Comparison of ENCODE assay signal across 8 mouse cellular contexts in genomic region chr12:91625013-91625412, GRCm38 (mm10). TPM values are rescaled to one million over a fixed set of nuclear protein-coding genes. Genes with fewer than 3 reads are reported as not detected.
DNase-seq lines count a peak whose midpoint lies in the region; ATAC-seq and TF ChIP-seq lines count a peak whose summit lies in the region.
"Had no signal": no experiment of that assay in that cellular context is flagged by ENCODE, and none has a peak within 500 bp of the region (broad histone marks: within the 10 kb centered on the region; RNA-seq: fewer than 3 reads in every experiment).

No protein-coding gene starts in this region.

- no peak overlapping the region for H3K27ac ChIP-seq in kidney, embryonic 14.5 days (ENCODE audit: low read depth, low read length)
- H3K27ac ChIP-seq in midbrain, embryonic 15.5 days = no peak overlapping the region
- H3K27ac ChIP-seq: neural tube, embryonic 13.5 days had no signal

- peak; percentile 68 for TF ChIP-seq CTCF in E14TG2a.4 (conservative IDR thresholded peaks at IDR 0.05; ENCODE audit: low read length)

- no peak for ATAC-seq in kidney, embryonic 14.5 days (ENCODE audit: low FRiP score, low TSS enrichment)
- no peak for ATAC-seq in midbrain, embryonic 15.5 days (replicated peaks)

- no peak overlapping the region for H3K4me2 ChIP-seq in kidney, embryonic 14.5 days (replicated peaks; ENCODE audit: low read depth, low read length)
- H3K4me2 ChIP-seq in midbrain, embryonic 15.5 days = no peak overlapping the region
- H3K4me2 ChIP-seq: neural tube, embryonic 13.5 days had no signal

- H3K4me1 ChIP-seq in kidney, embryonic 14.5 days (ENCODE audit: control insufficient read depth, insufficient read depth, low read length) = no peaks in the 10 kb centered on the region
- peaks cover 6% of the 10 kb centered on the region; the same call in 1 of the 2 replicates for H3K4me1 ChIP-seq in E14TG2a.4 (replicated peaks; ENCODE audit: low read depth, low read length)
- no peaks in the 10 kb centered on the region for H3K4me1 ChIP-seq in midbrain, embryonic 15.5 days
- H3K4me1 ChIP-seq: neural tube, embryonic 13.5 days had no signal

- no peaks in the 10 kb centered on the region for H3K27me3 ChIP-seq in kidney, embryonic 14.5 days (ENCODE audit: control insufficient read depth, insufficient read depth, low read length)
- H3K27me3 ChIP-seq in E14TG2a.4 (ENCODE audit: insufficient read depth, low read length) = no peaks in the 10 kb centered on the region
- no peaks in the 10 kb centered on the region for H3K27me3 ChIP-seq in midbrain, embryonic 15.5 days (replicated peaks)
- H3K27me3 ChIP-seq: neural tube, embryonic 13.5 days had no signal

- H3K4me3 ChIP-seq in kidney, embryonic 14.5 days (ENCODE audit: low read length) = no peak overlapping the region
- no peak overlapping the region for H3K4me3 ChIP-seq in E14TG2a.4 (replicated peaks; ENCODE audit: low read length)
- no peak overlapping the region for H3K4me3 ChIP-seq in midbrain, embryonic 15.5 days
- H3K4me3 ChIP-seq: neural tube, embryonic 13.5 days had no signal

- H3K9me3 ChIP-seq in kidney, embryonic 14.5 days (ENCODE audit: control insufficient read depth, low read length) = no peaks in the 10 kb centered on the region
- no peaks in the 10 kb centered on the region for H3K9me3 ChIP-seq in E14TG2a.4 (ENCODE audit: low read length)
- no peaks in the 10 kb centered on the region for H3K9me3 ChIP-seq in midbrain, embryonic 15.5 days
- H3K9me3 ChIP-seq: neural tube, embryonic 13.5 days had no signal

- peak; percentile 18 to 54 for DNase-seq in kidney, adult 8-10 months
- DNase-seq in adrenal gland, adult 2 months = peak; percentile 33
- peak; percentile 34 to 53 for DNase-seq in layer of hippocampus, postnatal 10 days (ENCODE audit: low spot score in 2 of 2)
- DNase-seq in thymus, postnatal 4 days = peak; percentile 72

- WGBS in kidney, embryonic 14.5 days = 87% methylated on average over 1 of the region's 1 CpGs
- WGBS in midbrain, embryonic 15.5 days = 65% methylated on average over 1 of the region's 1 CpGs

- H3K9ac ChIP-seq in kidney, embryonic 14.5 days (ENCODE audit: low read depth, low read length) = no peak overlapping the region
- H3K9ac ChIP-seq in midbrain, embryonic 15.5 days = no peak overlapping the region
- H3K9ac ChIP-seq: neural tube, embryonic 13.5 days had no signal

- no peaks in the 10 kb centered on the region for H3K36me3 ChIP-seq in kidney, embryonic 14.5 days (ENCODE audit: control insufficient read depth, insufficient read depth, low read length)
- H3K36me3 ChIP-seq in E14TG2a.4 (ENCODE audit: insufficient read depth, low read length) = no peaks in the 10 kb centered on the region
- no peaks in the 10 kb centered on the region for H3K36me3 ChIP-seq in midbrain, embryonic 15.5 days (replicated peaks)
- H3K36me3 ChIP-seq: neural tube, embryonic 13.5 days had no signal

RNA-seq across cellular contexts. Expression of gene Gtf2a1, which starts 34.7 kb away (rescaled TPM):
- 33.4 and 45.7 TPM in 2 replicates for polyA plus RNA-seq in kidney, embryonic 14.5 days (2014; fragmentation: Nextera tagmentation; extraction: Ambion mirVana)
- total RNA-seq in adrenal gland, adult 2 months (2021) = 10 to 100 TPM; 39.3 to 44.5 TPM
- polyA plus RNA-seq in adrenal gland, adult 2 months (2012; rRNA removed) = 11.9 and 13.4 TPM in 2 replicates
- 10 to 100 TPM; 42.1 to 50.1 TPM for total RNA-seq in layer of hippocampus, postnatal 10 days (2021)
- polyA plus RNA-seq in midbrain, embryonic 15.5 days (2015; fragmentation: Nextera tagmentation; extraction: Ambion mirVana) = 60.5 and 65.8 TPM in 2 replicates
